Mouse (Mus musculus) midbrain, embryonic 16.5 days (tissue): ENCODE results near the gene Rftn2. TPM values are rescaled to one million over a fixed set of nuclear protein-coding genes. Genes with fewer than 3 reads are reported as not detected.

Source experiments
- ATAC-seq: fragments of 200-750 bp; cut with Nextera tagmentation; 2 replicates; pipeline ENCODE4 v1.8.0; 2017; ENCODE audit warnings: moderate TSS enrichment
- H3K27ac ChIP-seq: fragments of 300-500 bp; sonication (generic); 2 replicates; pipeline ENCODE4 v1.5.1; 2014; ENCODE audit warnings: mild to moderate bottlenecking, low read length, mixed read lengths
- H3K27me3 ChIP-seq: fragments of 300-500 bp; sonication (generic); 2 replicates; pipeline ENCODE4 v1.6.1; 2014; ENCODE audit warnings: low read depth, low read length, mixed read lengths; ENCODE audit not compliant: control insufficient read depth, insufficient read depth
- H3K36me3 ChIP-seq: fragments of 300-500 bp; sonication (generic); 2 replicates; pipeline ENCODE4 v1.6.1; 2014; ENCODE audit warnings: mild to moderate bottlenecking, low read length, moderate library complexity, mixed read lengths; ENCODE audit not compliant: control insufficient read depth, insufficient read depth
- H3K4me1 ChIP-seq: fragments of 300-500 bp; sonication (generic); 2 replicates; pipeline ENCODE4 v1.6.1; 2014; ENCODE audit warnings: mild to moderate bottlenecking, low read length, mixed read lengths; ENCODE audit not compliant: control insufficient read depth, insufficient read depth
- H3K4me2 ChIP-seq: fragments of 300-500 bp; sonication (generic); 2 replicates; pipeline ENCODE4 v1.6.1; 2014; ENCODE audit warnings: mild to moderate bottlenecking, low read length, mixed read lengths
- H3K4me3 ChIP-seq: fragments of 300-500 bp; sonication (generic); 2 replicates; pipeline ENCODE4 v1.5.1; 2014; ENCODE audit warnings: low read depth, mild to moderate bottlenecking, low read length, moderate library complexity, mixed read lengths
- H3K9ac ChIP-seq: fragments of 300-500 bp; sonication (generic); 2 replicates; pipeline ENCODE4 v1.6.1; 2014; ENCODE audit warnings: low read depth, low read length, mixed read lengths
- H3K9me3 ChIP-seq: fragments of 300-500 bp; sonication (generic); replicated peaks from 2 replicates; pipeline ENCODE4 v1.6.1; 2014; ENCODE audit warnings: mild to moderate bottlenecking, low read length, mixed read lengths; ENCODE audit not compliant: control insufficient read depth, poor library complexity, severe bottlenecking
- WGBS: fragments of 180-500 bp; shearing (Covaris S2); extraction: QIAGEN DNeasy Blood & Tissue Kit; methylation state at CpG from one replicate; pipeline ENCODE4 v1.1.7; 2014; 5-methylcytosine and 5-hydroxymethylcytosine counted together
- polyA plus RNA-seq: library from polyadenylated mRNA; unstranded; fragments of >200 nt; fragmentation: Nextera tagmentation; extraction: Ambion mirVana; gene quantifications from 2 replicates; pipeline ENCODE4 v1.2.1, GENCODE M21; 2015

Rftn2 gene
- polyA plus RNA-seq, 1 experiment from 2014 or later, result 10.6 TPM

- H3K9ac ChIP-seq, result no peak overlapping the region
- no peak overlapping the region for H3K4me2 ChIP-seq
- no peak overlapping the region for H3K27ac ChIP-seq
- no peak overlapping the region for H3K4me3 ChIP-seq
- no peak for ATAC-seq
- WGBS, result 62% methylated on average over 11 of the region's 11 CpGs
- H3K9me3 ChIP-seq, result no peaks in the 10 kb centered on the region
- H3K27me3 ChIP-seq, result no peaks in the 10 kb centered on the region
- H3K4me1 ChIP-seq, result no peaks in the 10 kb centered on the region
- H3K36me3 ChIP-seq, result no peaks in the 10 kb centered on the region
These were observed 11.3 kb downstream of the Rftn2 start for GRCm38 (mm10) chr1:55215185-55215813.

GRCm38 (mm10) chr1:55213936-55214335 lies 12.6 kb downstream of the Rftn2 start:
- Histone ChIP-seq H3K27ac (no peak overlapping the region), H3K9me3 (no peaks in the 10 kb centered on the region), H3K4me3 (no peak overlapping the region), H3K27me3 (no peaks in the 10 kb centered on the region), H3K4me2 (no peak overlapping the region), H3K36me3 (no peaks in the 10 kb centered on the region), H3K9ac (no peak overlapping the region), H3K4me1 (no peaks in the 10 kb centered on the region)
- no peak for ATAC-seq
- WGBS, result 94% methylated on average over 6 of the region's 6 CpGs

GRCm38 (mm10) chr1:55213475-55213874 lies 13.1 kb downstream of the Rftn2 start:
- Histone ChIP-seq H3K4me3 (no peak overlapping the region), H3K4me1 (no peaks in the 10 kb centered on the region), H3K27me3 (no peaks in the 10 kb centered on the region), H3K4me2 (no peak overlapping the region), H3K36me3 (no peaks in the 10 kb centered on the region), H3K27ac (no peak overlapping the region), H3K9ac (no peak overlapping the region), H3K9me3 (no peaks in the 10 kb centered on the region)
- no peak for ATAC-seq
- WGBS, result 79% methylated on average over 6 of the region's 6 CpGs

DNA sequence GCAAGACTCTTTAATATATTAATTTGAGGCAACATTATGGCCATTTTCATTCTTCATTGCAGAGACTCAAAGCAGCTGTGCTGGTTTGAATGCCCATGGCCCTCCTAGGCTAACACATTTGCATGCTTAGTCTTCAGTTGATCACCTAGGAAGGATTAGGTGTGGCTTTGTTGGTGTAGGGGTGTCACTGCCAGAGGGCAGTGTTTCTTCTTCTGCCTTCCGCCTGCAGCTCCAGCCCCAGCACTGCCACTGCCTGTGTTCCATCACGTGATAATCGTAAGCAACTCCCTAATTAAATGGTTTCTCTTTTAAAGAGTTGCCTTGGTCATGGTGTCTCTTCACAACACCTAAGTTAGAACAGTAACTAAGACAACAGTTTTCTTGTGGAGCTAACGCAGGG lies 13.8 kb downstream of the Rftn2 start:
- H3K4me1 ChIP-seq, result no peaks in the 10 kb centered on the region
- no peaks in the 10 kb centered on the region for H3K9me3 ChIP-seq
- H3K4me3 ChIP-seq, result no peak overlapping the region
- no peak for ATAC-seq
- no peak overlapping the region for H3K9ac ChIP-seq
- no peak overlapping the region for H3K4me2 ChIP-seq
- no peaks in the 10 kb centered on the region for H3K36me3 ChIP-seq
- H3K27me3 ChIP-seq, result no peaks in the 10 kb centered on the region
- no peak overlapping the region for H3K27ac ChIP-seq
- WGBS, result 83% methylated on average over 4 of the region's 4 CpGs

DNA sequence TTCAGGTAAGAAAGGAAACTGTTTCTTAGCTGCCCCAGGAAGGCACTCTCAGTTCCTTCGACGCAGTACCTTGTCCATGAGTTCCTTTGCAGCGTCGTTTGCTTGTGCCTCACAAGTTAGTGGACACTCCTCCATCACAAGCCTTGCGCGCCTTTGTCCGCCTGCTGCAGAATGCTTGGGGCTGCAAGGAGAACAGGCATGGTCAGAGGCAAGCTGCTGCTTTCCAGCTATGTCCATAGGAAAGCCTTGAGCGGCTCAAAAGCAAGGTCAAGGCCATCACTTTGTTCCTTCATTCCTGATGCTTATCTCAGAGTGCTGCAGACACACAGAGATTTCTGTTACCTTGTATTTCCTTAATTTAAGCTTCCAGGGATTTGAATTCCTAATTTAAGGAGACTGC lies 15.5 kb downstream of the Rftn2 start:
- Histone ChIP-seq H3K4me2 (no peak overlapping the region), H3K9ac (no peak overlapping the region), H3K9me3 (no peaks in the 10 kb centered on the region), H3K27me3 (no peaks in the 10 kb centered on the region), H3K4me3 (no peak overlapping the region), H3K36me3 (no peaks in the 10 kb centered on the region), H3K27ac (no peak overlapping the region), H3K4me1 (no peaks in the 10 kb centered on the region)
- ATAC-seq, result no peak
- 76% methylated on average over 8 of the region's 8 CpGs for WGBS

GRCm38 (mm10) chr1:55210202-55210965 lies 16.2 kb downstream of the Rftn2 start:
- ATAC-seq, result no peak
- Histone ChIP-seq H3K4me2 (no peak overlapping the region), H3K36me3 (no peaks in the 10 kb centered on the region), H3K9ac (no peak overlapping the region), H3K4me1 (no peaks in the 10 kb centered on the region), H3K9me3 (no peaks in the 10 kb centered on the region), H3K27ac (no peak overlapping the region), H3K4me3 (no peak overlapping the region), H3K27me3 (no peaks in the 10 kb centered on the region)
- WGBS, result 53% methylated on average over 12 of the region's 12 CpGs

DNA sequence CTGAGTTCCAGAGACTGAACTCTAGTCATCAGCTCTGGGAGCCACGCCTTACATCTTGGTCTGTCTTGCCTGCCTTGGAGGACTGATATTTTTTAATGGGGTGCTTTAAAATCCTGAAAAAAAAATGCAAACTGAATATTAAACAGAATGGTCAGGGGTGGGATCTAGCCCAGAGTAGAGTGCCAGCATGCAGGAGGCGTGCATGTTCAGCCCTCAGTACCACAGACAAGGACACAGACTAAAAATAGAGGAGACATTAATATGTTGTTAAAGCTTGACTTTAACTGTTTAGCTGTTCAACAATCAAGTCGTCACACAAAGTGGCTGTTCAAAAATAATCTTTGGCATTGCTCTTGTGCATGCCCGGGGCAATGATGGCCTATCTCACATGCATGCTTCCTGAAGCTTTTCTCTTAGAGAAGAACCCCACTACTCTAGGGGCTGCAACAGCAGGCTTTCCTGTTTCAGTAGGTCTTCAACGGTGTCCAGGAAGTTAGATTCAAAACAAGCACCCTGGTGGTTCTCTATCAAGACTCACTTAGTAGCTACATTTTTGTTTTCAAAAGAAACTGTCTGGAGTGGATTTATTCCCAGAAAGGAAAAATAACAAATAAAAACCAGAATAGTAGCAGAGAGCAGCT lies 18.0 kb downstream of the Rftn2 start:
- no peak overlapping the region for H3K27ac ChIP-seq
- H3K4me2 ChIP-seq, result no peak overlapping the region
- H3K9me3 ChIP-seq, result no peaks in the 10 kb centered on the region
- no peaks in the 10 kb centered on the region for H3K27me3 ChIP-seq
- H3K9ac ChIP-seq, result no peak overlapping the region
- H3K4me1 ChIP-seq, result no peaks in the 10 kb centered on the region
- 79% methylated on average over 5 of the region's 5 CpGs for WGBS
- no peaks in the 10 kb centered on the region for H3K36me3 ChIP-seq
- H3K4me3 ChIP-seq, result no peak overlapping the region
- ATAC-seq, result no peak

DNA sequence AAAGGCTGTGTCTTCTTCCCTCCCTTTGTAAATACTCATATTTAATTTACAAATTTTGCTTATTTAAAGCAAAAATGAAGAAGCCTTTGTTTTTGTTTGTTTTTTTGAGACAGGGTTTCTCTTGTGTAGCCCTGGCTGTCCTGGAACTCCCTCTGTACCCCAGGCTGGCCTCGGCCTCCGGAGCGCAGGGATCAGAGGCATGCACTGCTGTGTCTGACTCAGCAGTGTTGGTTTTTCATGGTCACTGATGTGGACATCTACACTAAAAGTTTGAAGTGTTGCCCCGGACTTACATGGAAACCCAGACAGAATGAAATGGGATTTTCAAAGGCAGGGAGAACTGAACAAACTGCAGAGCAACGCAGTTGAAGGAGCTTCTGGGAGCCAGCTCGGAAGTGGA lies 19.0 kb downstream of the Rftn2 start:
- no peak overlapping the region for H3K4me2 ChIP-seq
- no peak overlapping the region for H3K4me3 ChIP-seq
- no peak overlapping the region for H3K27ac ChIP-seq
- WGBS, result 88% methylated on average over 6 of the region's 6 CpGs
- no peaks in the 10 kb centered on the region for H3K4me1 ChIP-seq
- no peak overlapping the region for H3K9ac ChIP-seq
- H3K36me3 ChIP-seq, result no peaks in the 10 kb centered on the region
- ATAC-seq, result no peak
- H3K9me3 ChIP-seq, result no peaks in the 10 kb centered on the region
- no peaks in the 10 kb centered on the region for H3K27me3 ChIP-seq

DNA sequence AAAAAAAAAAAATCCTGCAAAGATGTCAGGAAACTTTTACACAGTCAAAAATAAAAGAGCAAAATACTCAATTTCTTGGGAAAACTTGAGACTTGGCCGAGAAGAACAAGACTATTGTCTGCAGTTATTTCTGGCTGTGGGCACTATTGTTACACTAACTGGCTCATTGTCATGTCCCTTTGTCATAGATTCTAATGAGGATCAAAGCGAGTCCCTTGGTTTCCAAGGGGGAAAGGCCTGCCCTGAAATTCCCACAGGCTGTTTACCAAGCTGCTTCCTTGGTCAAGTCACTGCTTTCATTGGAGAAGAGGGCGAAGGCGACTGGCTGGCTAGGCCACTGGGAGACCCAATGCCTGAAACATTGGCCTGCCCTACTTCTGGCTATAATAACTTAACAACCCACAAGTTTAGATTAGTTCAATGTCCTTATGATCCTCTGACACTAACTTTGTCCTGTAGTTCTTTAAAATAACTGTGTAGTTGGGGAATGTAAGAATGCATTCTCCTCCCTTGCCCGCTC lies 20.7 kb downstream of the Rftn2 start:
- H3K27ac ChIP-seq, result no peak overlapping the region
- no peaks in the 10 kb centered on the region for H3K4me1 ChIP-seq
- H3K4me3 ChIP-seq, result no peak overlapping the region
- no peak overlapping the region for H3K9ac ChIP-seq
- 28% methylated on average over 5 of the region's 5 CpGs for WGBS
- H3K27me3 ChIP-seq, result no peaks in the 10 kb centered on the region
- no peaks in the 10 kb centered on the region for H3K9me3 ChIP-seq
- H3K4me2 ChIP-seq, result no peak overlapping the region
- H3K36me3 ChIP-seq, result no peaks in the 10 kb centered on the region
- no peak for ATAC-seq
